Mouse (Mus musculus): ENCODE results near the gene Aida.
A peak's percentile ranks its signal among the peaks of the same experiment; 100 is the strongest.
"Not testable (repeated sequence)": the region's sequence is repeated elsewhere in the genome, so short reads cannot be mapped to it uniquely, and the experiment has no call there.

The Aida gene

GRCm38 (mm10) chr1:183320708-183321107, 24.3 kb downstream of the Aida start:
- DNase-seq (ENCODE audit: low spot score), result no peak

DNA sequence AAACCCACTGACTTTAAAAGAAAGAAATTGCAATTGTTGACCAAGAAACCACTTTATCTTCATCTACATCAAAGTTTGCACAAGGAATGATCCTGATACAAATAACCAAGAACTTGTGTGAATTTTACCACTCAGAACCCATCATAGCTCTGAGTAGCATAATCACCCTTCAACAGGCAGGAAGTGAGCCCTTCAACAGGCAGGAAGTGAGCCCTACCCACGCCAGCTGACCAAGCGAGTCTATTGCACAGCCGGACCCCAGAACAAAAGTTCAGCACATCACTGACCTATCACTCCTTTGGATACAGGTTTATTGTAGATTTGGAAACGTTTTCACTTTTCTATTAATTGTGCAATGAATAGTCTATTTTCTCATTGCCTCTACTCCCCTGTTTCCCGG, 26.1 kb downstream of the Aida start:
- not testable (repeated sequence) for DNase-seq (ENCODE audit: low spot score)

GRCm38 (mm10) chr1:183323923-183324322, 27.5 kb downstream of the Aida start:
- DNase-seq (ENCODE audit: low spot score), result no peak

DNA sequence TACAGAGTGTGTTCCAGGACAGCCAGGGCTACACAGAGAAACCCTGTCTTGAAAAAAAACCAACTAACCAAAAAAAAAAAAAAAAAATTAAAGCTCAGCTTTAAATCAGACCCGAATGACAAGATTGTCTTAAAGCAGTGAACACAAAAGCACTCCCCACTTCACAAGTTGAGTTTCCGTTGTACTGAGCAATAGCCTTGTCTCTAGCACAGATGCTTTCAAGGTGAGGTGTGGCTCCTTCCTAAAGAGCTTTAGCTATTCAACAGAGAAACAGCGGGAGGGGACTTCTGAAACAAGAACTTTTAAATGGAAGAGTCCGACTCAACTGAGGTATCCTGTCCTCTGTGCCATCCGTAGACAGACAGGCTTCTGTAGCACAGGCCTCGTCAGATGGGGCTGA, 28.0 kb downstream of the Aida start:
- DNase-seq (ENCODE audit: low spot score), result no peak

- no peak for DNase-seq (ENCODE audit: low spot score)
Observed at GRCm38 (mm10) chr1:183327171-183327570, 30.8 kb downstream of the Aida start.

GRCm38 (mm10) chr1:183342902-183343301, 46.5 kb downstream of the Aida start:
- not testable (repeated sequence) for DNase-seq (ENCODE audit: low spot score)

DNA sequence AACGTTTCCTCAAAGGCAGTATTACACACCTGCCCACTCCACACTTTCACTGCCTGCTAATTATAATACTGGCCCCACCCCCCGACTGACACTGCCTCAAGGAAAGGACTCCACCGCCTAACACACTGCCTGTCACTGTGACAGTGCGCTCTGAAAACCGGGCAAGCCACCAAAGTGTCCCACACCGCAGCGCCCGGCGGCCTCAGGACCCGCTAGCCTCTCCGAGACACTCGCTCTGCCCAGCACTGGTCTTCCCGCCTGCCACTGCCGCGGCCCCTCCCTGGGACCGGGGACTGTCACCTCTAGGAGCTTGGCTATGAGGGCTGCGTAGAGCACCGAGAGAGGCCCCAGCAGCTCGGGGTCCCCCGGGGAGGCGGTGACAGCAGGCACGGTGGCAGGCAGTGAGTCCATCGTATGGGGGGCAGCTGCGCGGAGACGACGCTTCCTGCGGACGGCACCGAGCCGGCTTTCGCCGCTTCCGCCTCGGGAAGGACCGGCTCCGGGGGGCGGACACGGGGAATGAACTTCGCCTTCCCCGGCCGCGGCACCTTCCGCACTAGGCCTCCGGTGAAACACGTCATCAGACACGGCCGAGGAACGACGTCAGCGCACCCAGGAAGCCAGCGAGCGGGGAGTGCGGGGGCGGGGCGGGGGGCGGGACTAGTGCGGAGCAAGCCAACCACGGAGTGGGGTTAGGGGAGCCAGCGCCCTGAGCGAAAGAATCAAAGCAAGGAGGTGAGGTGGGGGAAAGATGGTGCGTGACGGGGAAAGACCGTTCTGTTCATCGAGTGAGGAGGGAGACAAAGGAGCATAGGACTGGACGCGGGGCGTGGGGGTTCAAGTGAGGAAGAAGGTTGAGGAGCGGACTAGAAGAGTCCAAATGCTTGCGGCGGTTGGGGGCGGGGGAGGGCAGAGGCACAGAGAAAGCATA, 48.8 kb downstream of the Aida start:
- peak; percentile 77 for DNase-seq (ENCODE audit: low spot score)

DNA sequence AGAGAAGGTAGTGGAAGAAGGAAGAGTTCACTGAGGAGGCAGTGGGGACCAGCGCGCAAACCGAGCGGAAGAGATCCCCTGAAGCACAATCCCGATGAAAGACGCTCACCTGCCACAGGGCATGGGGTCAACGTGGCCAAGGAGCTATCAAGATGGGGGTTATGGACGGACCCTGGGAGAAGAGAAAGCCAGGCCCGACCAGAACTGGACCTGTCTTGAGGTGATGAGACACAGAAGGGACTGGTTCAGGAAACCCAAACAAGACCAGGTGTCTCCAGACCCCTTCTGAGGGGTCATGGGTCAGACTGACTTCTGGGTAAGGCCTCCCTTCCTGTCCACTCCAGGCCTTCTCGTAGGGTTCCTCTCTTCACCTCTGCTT, 49.4 kb downstream of the Aida start:
- no peak for DNase-seq (ENCODE audit: low spot score)

DNA sequence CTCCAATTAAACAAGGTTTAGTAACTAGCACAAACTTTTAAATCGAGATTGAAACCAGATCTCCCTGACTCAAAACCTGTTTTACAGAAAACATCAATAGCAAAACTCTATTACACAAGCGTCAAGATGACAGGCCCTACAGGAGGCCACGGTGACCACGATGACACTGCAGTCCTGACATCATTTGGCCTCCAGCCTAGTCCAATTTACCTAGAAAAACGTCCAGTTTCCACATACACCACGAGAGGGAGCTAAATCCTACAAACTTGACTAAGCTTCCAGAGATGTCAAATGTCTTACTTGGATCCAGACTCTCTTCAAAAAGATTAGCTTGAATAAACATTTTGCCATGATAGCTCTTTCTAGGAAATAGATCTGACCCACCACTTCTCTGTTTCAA, 53.5 kb downstream of the Aida start:
- DNase-seq (ENCODE audit: low spot score), result no peak

DNA sequence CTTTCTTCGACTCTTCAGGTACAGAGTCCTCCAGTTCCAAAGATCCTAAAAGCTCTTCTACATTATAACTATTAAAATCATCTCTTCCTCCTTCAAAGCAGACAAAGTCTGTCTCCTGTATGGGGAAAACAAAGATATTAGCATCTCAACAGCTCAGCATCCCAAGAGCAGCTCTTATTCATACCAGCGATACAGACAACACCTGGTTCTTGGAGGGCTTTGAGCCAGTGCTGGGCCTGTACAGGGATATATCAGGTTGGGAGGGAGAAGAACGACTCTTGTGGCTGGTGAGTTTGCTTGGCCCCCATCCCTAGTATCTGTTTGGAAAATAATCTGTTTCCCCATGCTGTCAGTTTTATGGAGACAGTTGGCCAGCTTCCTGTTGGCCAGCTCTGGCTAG, 62.5 kb downstream of the Aida start:
- DNase-seq (ENCODE audit: low spot score), result no peak

DNA sequence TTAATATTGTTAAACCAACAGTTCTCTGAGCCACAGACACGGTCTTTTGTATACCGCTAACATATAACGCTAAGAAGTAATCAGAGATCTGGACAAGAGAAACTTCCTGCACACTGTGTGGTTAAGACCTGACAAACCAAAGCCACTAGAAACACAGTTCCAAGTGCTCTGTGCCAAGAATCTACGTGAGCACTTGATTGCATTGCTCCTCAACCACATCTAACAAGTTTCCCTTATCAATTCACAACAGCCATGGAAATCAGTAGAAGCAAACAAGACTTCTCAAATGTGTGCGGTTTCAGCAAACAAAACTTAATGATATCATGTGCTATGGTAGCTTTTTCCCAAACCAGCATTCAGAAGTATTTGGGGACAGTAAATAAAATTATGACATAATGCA, 65.9 kb downstream of the Aida start:
- DNase-seq (ENCODE audit: low spot score), result no peak

GRCm38 (mm10) chr1:183362729-183363576, 66.6 kb downstream of the Aida start:
- DNase-seq (ENCODE audit: low spot score), result no peak

DNA sequence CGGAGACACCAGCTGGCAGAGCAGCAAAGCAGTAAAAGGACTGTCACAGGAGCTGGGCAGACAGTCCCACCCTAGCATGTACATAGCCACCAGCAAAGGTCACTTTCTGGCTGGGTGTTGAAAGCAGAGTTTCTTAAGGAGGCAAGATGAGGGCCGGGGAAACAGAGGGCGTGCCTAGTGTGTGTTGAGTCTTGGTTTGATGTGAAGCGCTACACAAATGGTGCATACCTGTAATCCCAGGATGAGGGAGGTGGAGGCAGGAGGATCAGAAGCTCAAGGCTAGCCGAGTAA, 67.1 kb downstream of the Aida start:
- DNase-seq (ENCODE audit: low spot score), result no peak

- no peak for DNase-seq (ENCODE audit: low spot score)
Observed at GRCm38 (mm10) chr1:183366361-183366760, 70.0 kb downstream of the Aida start.

DNA sequence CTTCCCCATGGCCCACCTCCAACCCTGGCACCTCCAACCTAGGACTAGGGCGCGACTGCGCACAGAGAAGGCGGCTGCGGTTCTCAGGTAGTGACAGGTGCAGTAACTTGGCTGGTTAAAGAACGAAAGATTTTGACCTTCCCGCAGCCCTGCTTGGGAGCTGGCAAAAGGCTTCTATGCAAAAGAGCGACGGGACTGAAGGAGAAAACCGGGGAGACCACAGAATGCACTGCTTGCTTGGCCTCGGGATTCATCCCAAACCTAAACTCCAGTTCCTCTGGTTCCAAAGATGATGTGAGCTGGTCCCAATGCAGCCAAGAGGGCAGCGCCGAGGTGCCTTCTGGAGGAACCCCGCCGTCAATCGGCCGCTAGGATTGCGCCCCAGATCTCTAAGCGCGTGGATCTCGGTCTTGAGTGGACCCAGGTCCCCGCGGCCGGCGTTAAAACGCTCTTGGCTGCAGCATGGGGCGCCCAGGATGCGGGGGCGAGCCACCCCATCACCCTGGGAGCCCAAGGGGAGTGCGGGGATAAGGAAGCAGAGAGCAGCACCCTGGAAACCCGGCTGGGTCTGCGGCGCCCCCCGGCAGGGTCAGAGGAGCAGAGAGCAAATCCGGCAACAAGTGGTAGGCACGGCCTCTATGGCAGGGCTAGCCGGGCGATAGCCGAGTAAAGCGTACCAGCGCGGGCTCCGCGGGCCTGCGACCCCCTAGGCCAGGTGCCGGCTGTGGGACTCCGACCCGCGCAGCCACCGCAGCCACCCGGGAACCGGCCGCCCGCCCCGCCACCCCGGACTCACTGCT, 72.4 kb downstream of the Aida start:
- no peak for DNase-seq (ENCODE audit: low spot score)

DNA sequence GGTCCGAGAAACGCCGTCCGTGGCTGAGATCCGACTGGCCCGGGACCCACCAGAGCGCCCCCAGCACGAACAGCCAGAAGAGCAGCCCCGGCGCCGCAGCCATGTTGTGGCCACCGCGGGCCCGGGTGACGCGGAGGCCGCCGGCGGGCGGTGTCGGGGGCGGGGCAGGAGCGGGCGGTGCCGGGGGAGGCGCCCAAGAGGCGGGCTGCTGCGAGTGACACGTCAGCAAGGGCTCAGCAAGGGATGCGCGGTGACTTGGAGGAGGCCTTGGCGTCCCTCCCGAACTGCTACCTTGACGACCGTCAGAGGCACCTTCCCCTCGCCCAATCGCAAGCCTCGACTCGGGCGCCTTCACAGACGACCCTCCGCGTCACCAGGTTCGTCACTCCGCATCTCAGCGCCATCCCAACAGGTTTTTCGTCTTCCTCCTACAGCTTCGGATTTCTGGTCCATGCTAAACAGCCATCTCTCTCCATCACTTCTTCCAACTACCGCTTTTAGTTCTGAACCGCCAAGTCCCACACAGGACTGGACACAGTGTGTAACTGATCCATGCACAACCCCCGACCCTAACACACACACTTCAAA, 73.1 kb downstream of the Aida start, which contains the start of gene Mia3:
Gene Mia3, minus strand, starts transcription at position 127 of the 588 bp plus-strand sequence.
- DNase-seq (ENCODE audit: low spot score), result peak; percentile 91

DNA sequence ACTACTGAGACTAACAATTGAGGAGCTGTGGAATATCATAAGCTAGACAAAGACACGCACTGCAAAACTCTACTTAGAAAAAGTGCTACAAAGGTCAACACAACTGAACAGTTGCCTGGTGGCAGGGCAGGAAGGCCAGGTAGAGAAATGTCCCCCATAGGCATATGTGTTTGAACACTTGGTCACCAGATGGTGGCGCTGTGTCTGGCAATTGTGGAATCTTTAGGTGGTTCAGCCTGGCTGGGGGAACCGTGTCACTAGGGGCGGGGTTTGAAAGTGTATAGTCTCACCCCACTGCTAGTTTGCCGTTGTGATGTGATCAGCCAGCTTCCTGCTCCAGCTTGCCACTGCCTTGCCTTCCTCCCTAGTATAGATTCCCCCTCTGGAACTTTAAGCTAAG, 78.3 kb downstream of the Aida start:
- no peak for DNase-seq (ENCODE audit: low spot score)
